Mouse (Mus musculus): ENCODE measurements around the gene Rnase12. TPM values are rescaled to one million over a fixed set of nuclear protein-coding genes. Genes with fewer than 3 reads are reported as not detected.

The Rnase12 gene
- polyA plus RNA-seq, 1 experiment from 2014 or later = not detected

DNA sequence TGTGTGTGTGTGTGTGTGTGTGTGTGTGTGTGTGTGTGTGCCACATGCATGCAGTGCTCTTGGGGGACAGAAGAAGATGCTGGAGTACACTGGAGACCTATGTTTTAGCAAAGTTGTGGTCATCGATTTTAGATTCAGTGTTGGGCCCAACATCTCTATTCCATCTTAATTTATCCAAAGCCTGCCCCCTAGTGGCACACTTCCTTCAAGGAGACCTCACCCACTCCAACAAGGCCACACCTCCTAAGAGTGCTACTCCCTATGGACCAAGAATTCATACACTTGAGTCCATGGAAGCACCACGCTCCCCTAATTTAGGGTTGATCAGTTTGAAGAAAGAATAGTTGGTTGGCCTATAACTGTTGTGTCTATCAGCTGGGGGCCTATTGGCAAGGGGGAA lies 12.2 kb upstream of the Rnase12 start:
- no peaks in the 10 kb centered on the region for H3K9me3 ChIP-seq (ENCODE audit: control insufficient read depth, low read length)
- no peak overlapping the region for H3K4me2 ChIP-seq
- H3K27ac ChIP-seq (ENCODE audit: low read depth, low read length) = no peak overlapping the region
- H3K27me3 ChIP-seq (ENCODE audit: control insufficient read depth, insufficient read depth, low read length) = no peaks in the 10 kb centered on the region
- no peaks in the 10 kb centered on the region for H3K4me1 ChIP-seq (ENCODE audit: control insufficient read depth, insufficient read depth, low read length)
- no peaks in the 10 kb centered on the region for H3K36me3 ChIP-seq (ENCODE audit: control insufficient read depth, insufficient read depth, low read length)
- H3K4me3 ChIP-seq (ENCODE audit: low read depth, low read length) = no peak overlapping the region
- ATAC-seq (ENCODE audit: low FRiP score) (no peak), DNase-seq (ENCODE audit: low spot score, missing footprints) (no peak)
- 89% methylated on average over 2 of the region's 2 CpGs for WGBS
- no peak overlapping the region for H3K9ac ChIP-seq (ENCODE audit: low read length)

DNA sequence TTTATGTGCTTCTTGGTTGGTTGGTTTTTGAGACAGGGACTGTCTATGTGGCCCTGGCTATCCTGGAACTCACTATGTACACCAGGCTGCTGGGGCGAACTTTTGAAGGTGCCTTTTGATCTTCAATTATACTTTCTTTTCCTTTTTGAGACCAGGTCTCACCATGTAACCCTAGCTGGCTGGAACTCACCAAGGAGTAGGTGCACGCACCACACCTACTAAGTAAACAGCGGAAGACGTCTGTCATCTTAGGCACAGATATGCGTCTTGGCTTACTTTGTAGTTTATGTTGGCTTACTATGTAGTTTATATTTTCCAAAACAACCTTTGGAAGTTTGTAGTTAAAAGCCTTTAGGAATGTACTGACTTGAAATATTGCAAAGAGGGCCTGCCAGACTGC lies 11.5 kb upstream of the Rnase12 start:
- no peak overlapping the region for H3K4me3 ChIP-seq (ENCODE audit: low read depth, low read length)
- no peaks in the 10 kb centered on the region for H3K4me1 ChIP-seq (ENCODE audit: control insufficient read depth, insufficient read depth, low read length)
- DNase-seq (ENCODE audit: low spot score, missing footprints) = no peak
- WGBS = 92% methylated on average over 5 of the region's 5 CpGs
- H3K36me3 ChIP-seq (ENCODE audit: control insufficient read depth, insufficient read depth, low read length) = no peaks in the 10 kb centered on the region
- H3K4me2 ChIP-seq = no peak overlapping the region
- H3K9me3 ChIP-seq (ENCODE audit: control insufficient read depth, low read length) = no peaks in the 10 kb centered on the region
- H3K9ac ChIP-seq (ENCODE audit: low read length) = no peak overlapping the region
- no peaks in the 10 kb centered on the region for H3K27me3 ChIP-seq (ENCODE audit: control insufficient read depth, insufficient read depth, low read length)
- no peak for ATAC-seq (ENCODE audit: low FRiP score)
- no peak overlapping the region for H3K27ac ChIP-seq (ENCODE audit: low read depth, low read length)

DNA sequence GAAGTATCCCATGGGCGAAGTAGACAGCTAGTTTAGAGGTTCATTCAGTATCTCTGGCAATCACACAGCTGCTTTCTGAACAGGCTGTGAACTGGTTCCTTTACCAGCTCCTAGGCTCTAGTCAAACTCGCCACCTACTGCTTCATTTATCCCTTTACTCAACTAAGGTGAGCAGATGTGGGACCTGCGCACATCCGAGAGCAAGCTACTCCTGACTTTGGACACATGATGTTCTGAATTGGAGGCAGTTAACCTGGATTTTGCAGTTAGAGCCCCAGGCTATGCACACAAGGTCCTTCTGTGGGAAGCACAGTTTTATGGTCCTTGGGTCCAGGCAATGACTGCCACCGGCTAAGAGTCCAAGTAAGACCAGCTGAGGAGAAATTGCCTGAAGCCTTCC lies 3.3 kb upstream of the Rnase12 start:
- H3K4me2 ChIP-seq = no peak overlapping the region
- no peaks in the 10 kb centered on the region for H3K4me1 ChIP-seq (ENCODE audit: control insufficient read depth, insufficient read depth, low read length)
- H3K27me3 ChIP-seq (ENCODE audit: control insufficient read depth, insufficient read depth, low read length) = no peaks in the 10 kb centered on the region
- no peak overlapping the region for H3K9ac ChIP-seq (ENCODE audit: low read length)
- no peak overlapping the region for H3K27ac ChIP-seq (ENCODE audit: low read depth, low read length)
- no peak overlapping the region for H3K4me3 ChIP-seq (ENCODE audit: low read depth, low read length)
- DNase-seq (ENCODE audit: low spot score, missing footprints) = peak; percentile 59
- no peaks in the 10 kb centered on the region for H3K36me3 ChIP-seq (ENCODE audit: control insufficient read depth, insufficient read depth, low read length)
- 86% methylated on average over 5 of the region's 5 CpGs for WGBS
- no peak for ATAC-seq (ENCODE audit: low FRiP score)
- no peaks in the 10 kb centered on the region for H3K9me3 ChIP-seq (ENCODE audit: control insufficient read depth, low read length)

DNA sequence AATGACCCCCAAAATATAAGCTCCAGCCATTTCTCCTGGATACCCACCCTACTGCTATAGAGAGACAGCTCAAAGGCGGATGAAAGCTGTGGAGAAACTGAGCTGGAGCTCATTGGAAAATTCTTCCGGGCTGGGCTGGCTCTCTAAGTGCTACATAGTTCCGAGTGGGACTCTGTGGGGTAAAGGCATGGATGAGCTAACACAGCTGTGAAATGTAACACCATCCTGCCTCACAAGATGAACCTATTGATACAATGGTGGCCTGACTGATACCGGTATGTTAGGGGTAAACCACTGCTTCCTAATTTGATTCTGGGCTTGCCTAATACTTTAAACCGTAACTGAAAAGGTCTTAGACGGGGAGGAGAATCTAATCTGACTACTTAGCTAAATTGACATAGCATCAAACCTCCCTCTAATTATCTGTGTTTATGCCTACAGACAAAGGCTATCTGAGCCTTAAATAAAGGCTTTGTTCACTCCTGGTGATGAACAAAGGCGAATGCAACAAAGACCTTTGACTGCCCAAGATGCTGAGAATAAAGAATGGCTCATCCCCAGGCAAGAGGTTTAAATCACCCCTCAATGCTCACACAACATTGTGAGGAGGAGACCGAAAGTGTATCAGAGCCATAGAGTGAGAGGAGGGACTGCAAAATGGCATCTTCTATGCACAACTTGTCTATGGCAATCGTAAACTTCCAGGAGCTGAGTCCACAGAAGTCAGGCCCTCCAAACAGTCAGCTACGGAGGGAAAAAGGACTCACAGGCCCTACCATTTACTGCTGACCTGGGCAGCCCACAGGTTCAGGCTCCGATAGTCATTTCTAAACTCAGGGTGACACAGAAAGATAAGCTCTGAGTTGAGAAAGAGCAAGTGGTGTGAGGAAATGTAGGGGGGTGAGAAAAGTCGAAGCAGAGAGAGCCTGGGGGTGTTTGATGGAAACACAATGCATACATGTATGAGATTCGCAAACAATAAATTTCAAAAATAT lies 2.9 kb downstream of the Rnase12 start:
- no peaks in the 10 kb centered on the region for H3K9me3 ChIP-seq (ENCODE audit: control insufficient read depth, low read length)
- H3K9ac ChIP-seq (ENCODE audit: low read length) = no peak overlapping the region; the same call in 1 of the 2 replicates
- H3K27ac ChIP-seq (ENCODE audit: low read depth, low read length) = no peak overlapping the region
- no peaks in the 10 kb centered on the region for H3K27me3 ChIP-seq (ENCODE audit: control insufficient read depth, insufficient read depth, low read length)
- peak; percentile 88 for DNase-seq (ENCODE audit: low spot score, missing footprints)
- no peaks in the 10 kb centered on the region for H3K36me3 ChIP-seq (ENCODE audit: control insufficient read depth, insufficient read depth, low read length)
- 0 out of 2 replicates have a peak overlapping the region, but pooled peaks have one; percentile 6 for H3K4me2 ChIP-seq
- 20% methylated on average over 13 of the region's 13 CpGs for WGBS
- peaks cover 8% of the 10 kb centered on the region for H3K4me1 ChIP-seq (ENCODE audit: control insufficient read depth, insufficient read depth, low read length)
- H3K4me3 ChIP-seq (ENCODE audit: low read depth, low read length) = no peak overlapping the region
- ATAC-seq (ENCODE audit: low FRiP score) = peak; percentile 68

DNA sequence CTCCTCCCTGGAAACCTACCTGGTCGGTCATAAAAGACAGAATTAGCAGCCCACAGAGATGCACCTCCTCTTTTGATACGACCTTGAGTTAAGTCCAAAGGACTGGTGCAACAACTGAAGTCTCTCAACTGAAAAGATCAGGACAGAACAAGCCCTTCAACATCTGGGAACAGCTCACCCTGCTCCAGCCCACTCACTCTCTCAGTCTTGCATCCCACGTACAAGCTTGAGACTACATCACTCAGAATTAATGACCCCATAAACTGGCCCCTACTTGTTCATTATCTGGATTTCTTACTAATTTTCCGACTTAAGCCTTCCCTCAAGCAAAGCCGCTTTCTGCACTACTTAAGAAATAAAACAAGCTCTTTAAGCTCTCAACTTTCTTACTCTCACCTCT lies 4.3 kb downstream of the Rnase12 start:
- no peaks in the 10 kb centered on the region for H3K27me3 ChIP-seq (ENCODE audit: control insufficient read depth, insufficient read depth, low read length)
- H3K36me3 ChIP-seq (ENCODE audit: control insufficient read depth, insufficient read depth, low read length) = no peaks in the 10 kb centered on the region
- ATAC-seq (ENCODE audit: low FRiP score) (no peak), DNase-seq (ENCODE audit: low spot score, missing footprints) (peak; percentile 82)
- H3K4me1 ChIP-seq (ENCODE audit: control insufficient read depth, insufficient read depth, low read length) = peaks cover 8% of the 10 kb centered on the region
- no peaks in the 10 kb centered on the region for H3K9me3 ChIP-seq (ENCODE audit: control insufficient read depth, low read length)
- H3K4me2 ChIP-seq = no peak overlapping the region
- H3K9ac ChIP-seq (ENCODE audit: low read length) = no peak overlapping the region
- no peak overlapping the region for H3K4me3 ChIP-seq (ENCODE audit: low read depth, low read length)
- H3K27ac ChIP-seq (ENCODE audit: low read depth, low read length) = no peak overlapping the region
- WGBS = 46% methylated on average over 5 of the region's 5 CpGs

DNA sequence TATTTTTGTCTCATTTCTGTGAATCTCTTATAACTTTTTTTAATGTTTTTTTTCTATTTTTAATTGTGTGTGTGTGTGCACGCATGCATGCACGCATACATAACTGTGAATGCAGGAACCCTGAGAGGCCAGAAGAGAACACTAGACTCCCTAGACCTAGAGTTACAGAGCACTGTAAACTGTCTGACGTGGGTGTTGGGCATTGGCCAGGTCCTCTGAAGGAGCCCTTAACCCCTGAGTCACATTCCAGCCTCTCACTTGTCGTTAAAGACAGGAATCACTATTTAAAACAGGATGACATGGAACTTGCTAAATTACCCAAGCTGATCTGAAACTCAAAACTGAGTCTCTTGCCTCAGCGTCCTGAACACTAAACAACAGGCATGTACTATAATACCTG lies 5.5 kb downstream of the Rnase12 start:
- H3K9me3 ChIP-seq (ENCODE audit: control insufficient read depth, low read length) = no peaks in the 10 kb centered on the region
- DNase-seq (ENCODE audit: low spot score, missing footprints) = peak; percentile 75
- 69% methylated on average over 5 of the region's 5 CpGs for WGBS
- H3K4me3 ChIP-seq (ENCODE audit: low read depth, low read length) = no peak overlapping the region
- no peak for ATAC-seq (ENCODE audit: low FRiP score)
- H3K27ac ChIP-seq (ENCODE audit: low read depth, low read length) = no peak overlapping the region
- peaks cover 8% of the 10 kb centered on the region for H3K4me1 ChIP-seq (ENCODE audit: control insufficient read depth, insufficient read depth, low read length)
- H3K36me3 ChIP-seq (ENCODE audit: control insufficient read depth, insufficient read depth, low read length) = no peaks in the 10 kb centered on the region
- H3K4me2 ChIP-seq = no peak overlapping the region
- no peak overlapping the region for H3K9ac ChIP-seq (ENCODE audit: low read length)
- H3K27me3 ChIP-seq (ENCODE audit: control insufficient read depth, insufficient read depth, low read length) = no peaks in the 10 kb centered on the region

DNA sequence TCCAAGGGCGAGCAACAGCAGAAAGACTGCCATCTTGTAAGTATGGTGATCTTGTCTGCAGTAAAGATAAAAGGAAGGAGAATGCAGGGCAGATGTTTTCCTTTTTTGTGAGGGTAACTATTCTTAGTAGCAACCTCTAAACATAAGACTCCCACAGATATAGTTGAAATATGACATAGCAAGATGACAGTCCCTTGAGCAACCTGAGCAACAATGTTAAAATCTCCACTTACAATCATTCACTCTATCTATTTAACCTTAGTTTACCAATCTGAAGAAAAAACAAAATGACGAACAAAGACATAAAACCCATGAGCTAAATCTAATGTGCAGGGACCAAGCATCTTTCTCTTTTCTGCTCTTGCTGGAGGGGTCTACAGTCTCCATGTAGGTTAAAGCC lies 7.4 kb downstream of the Rnase12 start, which contains the start of gene Rnase11:
Gene Rnase11 (minus strand): TSS at position 101 of the 400 bp plus-strand sequence.
- Histone ChIP-seq H3K4me1 (ENCODE audit: control insufficient read depth, insufficient read depth, low read length) (peaks cover 8% of the 10 kb centered on the region), H3K4me2 (no peak within 1 kb of the TSS), H3K9me3 (ENCODE audit: control insufficient read depth, low read length) (no peaks in the 10 kb centered on the region), H3K27me3 (ENCODE audit: control insufficient read depth, insufficient read depth, low read length) (no peaks in the 10 kb centered on the region), H3K9ac (ENCODE audit: low read length) (no peak within 1 kb of the TSS), H3K27ac (ENCODE audit: low read depth, low read length) (no peak within 1 kb of the TSS), H3K36me3 (ENCODE audit: control insufficient read depth, insufficient read depth, low read length) (no peaks in the 10 kb centered on the region), H3K4me3 (ENCODE audit: low read depth, low read length) (no peak within 1 kb of the TSS)
- 94% methylated on average over 2 of the region's 2 CpGs for whole genome bisulfite sequencing
- DNase-seq (ENCODE audit: low spot score, missing footprints) = no peak
- ATAC-seq (ENCODE audit: low FRiP score) = no peak

DNA sequence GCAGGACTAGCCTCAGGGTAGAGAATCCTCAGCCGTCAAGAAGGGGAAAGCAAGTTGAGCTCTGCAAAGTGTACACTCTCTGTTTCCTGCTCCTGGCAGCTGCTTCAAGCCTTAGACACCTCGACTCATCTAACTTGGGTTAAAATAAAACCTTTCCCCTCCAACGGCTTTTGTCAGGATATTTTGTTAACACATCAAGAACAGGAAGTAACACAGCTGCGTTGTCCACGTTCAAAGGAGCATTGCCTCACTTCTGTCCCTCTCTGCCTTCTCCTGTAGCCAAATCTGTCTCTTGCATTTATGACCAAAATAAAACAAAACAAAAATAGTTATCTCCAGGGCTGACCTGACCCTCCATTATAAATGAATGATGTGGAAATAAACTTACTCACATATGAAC lies 9.6 kb downstream of the Rnase12 start:
- no peak for DNase-seq (ENCODE audit: low spot score, missing footprints)
- H3K27me3 ChIP-seq (ENCODE audit: control insufficient read depth, insufficient read depth, low read length) = no peaks in the 10 kb centered on the region
- no peak overlapping the region for H3K9ac ChIP-seq (ENCODE audit: low read length)
- no peaks in the 10 kb centered on the region for H3K9me3 ChIP-seq (ENCODE audit: control insufficient read depth, low read length)
- H3K27ac ChIP-seq (ENCODE audit: low read depth, low read length) = no peak overlapping the region
- H3K4me1 ChIP-seq (ENCODE audit: control insufficient read depth, insufficient read depth, low read length) = no peaks in the 10 kb centered on the region
- no peak overlapping the region for H3K4me2 ChIP-seq
- ATAC-seq (ENCODE audit: low FRiP score) = no peak
- no peak overlapping the region for H3K4me3 ChIP-seq (ENCODE audit: low read depth, low read length)
- no peaks in the 10 kb centered on the region for H3K36me3 ChIP-seq (ENCODE audit: control insufficient read depth, insufficient read depth, low read length)
- 73% methylated on average over 5 of the region's 5 CpGs for WGBS

DNA sequence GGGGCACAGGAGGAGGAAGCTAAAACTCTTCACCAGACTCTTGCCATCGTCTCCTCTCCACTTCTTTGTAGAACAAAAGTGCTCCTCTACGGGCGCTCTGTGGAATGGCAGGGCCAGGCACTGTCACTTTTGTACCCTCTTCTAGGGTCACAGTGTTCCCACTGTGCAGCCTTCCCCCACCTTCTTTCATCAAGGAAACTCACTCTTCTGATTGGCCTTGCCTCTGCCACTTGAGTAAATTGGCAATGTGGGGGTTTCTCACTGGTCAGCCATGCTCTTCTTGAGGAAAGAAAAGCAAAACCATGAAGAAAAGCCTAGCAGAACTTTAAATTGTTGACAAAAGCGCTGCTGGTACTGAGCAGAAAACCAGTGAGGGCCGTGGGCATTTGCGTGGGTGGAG lies 15.7 kb downstream of the Rnase12 start, which contains the start of gene Rnase9:
Gene Rnase9 (minus strand): TSS at position 101 of the 400 bp plus-strand sequence.
- H3K4me2 ChIP-seq = no peak within 1 kb of the TSS
- DNase-seq (ENCODE audit: low spot score, missing footprints) (no peak), ATAC-seq (ENCODE audit: low FRiP score) (no peak)
- no peaks in the 10 kb centered on the region for H3K36me3 ChIP-seq (ENCODE audit: control insufficient read depth, insufficient read depth, low read length)
- no peaks in the 10 kb centered on the region for H3K27me3 ChIP-seq (ENCODE audit: control insufficient read depth, insufficient read depth, low read length)
- 76% methylated on average over 6 of the region's 6 CpGs for WGBS
- no peak within 1 kb of the TSS for H3K27ac ChIP-seq (ENCODE audit: low read depth, low read length)
- no peaks in the 10 kb centered on the region for H3K4me1 ChIP-seq (ENCODE audit: control insufficient read depth, insufficient read depth, low read length)
- H3K4me3 ChIP-seq (ENCODE audit: low read depth, low read length) = no peak within 1 kb of the TSS
- H3K9ac ChIP-seq (ENCODE audit: low read length) = no peak within 1 kb of the TSS
- H3K9me3 ChIP-seq (ENCODE audit: control insufficient read depth, low read length) = no peaks in the 10 kb centered on the region

Measured in midbrain, embryonic 11.5 days (tissue).